Mouse (Mus musculus) testis, adult 2 months (tissue): ENCODE results near the gene Tatdn3.

Experiments used
- CTCF ChIP-seq: fragments of 200-500 bp; IDR thresholded peaks from 2 replicates; pipeline ENCODE4 v1.5.1; 2012; ENCODE audit warnings: low read depth, mild to moderate bottlenecking, inconsistent platforms, low read length, moderate library complexity; ENCODE audit not compliant: control insufficient read depth, insufficient read depth, insufficient replicate concordance
- POLR2A ChIP-seq: fragments of 200-500 bp; IDR thresholded peaks from 2 replicates; pipeline ENCODE4 v1.6.1; 2012; ENCODE audit warnings: low read depth, mild to moderate bottlenecking, inconsistent platforms, low read length, moderate library complexity; ENCODE audit not compliant: control insufficient read depth

- no peak for TF ChIP-seq POLR2A
- no peak for TF ChIP-seq CTCF
Measured at GRCm38 (mm10) chr1:191045264-191045663, 17.5 kb downstream of the Tatdn3 start.
